Mouse (Mus musculus) A20 (cell line): ENCODE results near the gene Sh2d1a.

Experiments used
- DNase-seq: peaks from one replicate; pipeline ENCODE4 v3.0.0-alpha.2; 2011; ENCODE audit warnings: low read depth, low spot score

Gene Sh2d1a

DNA sequence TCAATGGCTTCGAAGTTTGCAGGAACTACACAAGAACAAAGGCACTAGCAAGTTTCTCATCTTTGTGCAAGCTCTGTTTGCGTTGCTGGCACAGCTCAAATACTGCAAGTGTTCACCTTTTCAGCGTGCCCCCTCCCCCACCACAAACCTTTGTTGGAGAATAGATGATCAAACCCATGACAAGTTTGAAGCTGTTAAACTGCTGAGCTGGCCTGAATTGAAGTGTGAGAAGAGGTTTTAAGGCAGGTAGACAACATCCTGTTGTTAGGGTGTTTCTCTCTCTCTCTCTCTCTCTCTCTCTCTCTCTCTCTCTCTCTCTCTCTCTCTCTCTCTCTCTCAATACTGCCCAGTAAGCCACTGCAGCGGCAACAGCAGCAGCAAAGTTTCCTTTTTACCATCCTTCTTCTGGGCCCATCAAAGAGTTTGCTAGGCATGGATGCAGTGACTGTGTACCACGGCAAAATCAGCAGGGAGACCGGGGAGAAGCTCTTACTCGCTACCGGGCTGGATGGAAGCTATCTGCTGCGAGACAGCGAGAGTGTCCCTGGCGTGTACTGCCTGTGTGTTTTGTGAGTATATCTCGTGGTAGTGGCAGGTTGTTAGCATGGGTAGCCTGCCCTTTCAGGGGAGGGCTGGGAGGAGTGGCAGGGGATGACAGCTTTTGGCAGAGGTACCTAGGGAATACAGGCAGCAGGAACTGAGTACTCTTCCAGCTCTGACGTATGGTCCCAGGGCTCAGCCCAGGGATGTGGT, at the start of gene Sh2d1a:
Sh2d1a (plus strand) TSS at position 163 of the 753 bp plus-strand sequence.
- no peak for DNase-seq

DNA sequence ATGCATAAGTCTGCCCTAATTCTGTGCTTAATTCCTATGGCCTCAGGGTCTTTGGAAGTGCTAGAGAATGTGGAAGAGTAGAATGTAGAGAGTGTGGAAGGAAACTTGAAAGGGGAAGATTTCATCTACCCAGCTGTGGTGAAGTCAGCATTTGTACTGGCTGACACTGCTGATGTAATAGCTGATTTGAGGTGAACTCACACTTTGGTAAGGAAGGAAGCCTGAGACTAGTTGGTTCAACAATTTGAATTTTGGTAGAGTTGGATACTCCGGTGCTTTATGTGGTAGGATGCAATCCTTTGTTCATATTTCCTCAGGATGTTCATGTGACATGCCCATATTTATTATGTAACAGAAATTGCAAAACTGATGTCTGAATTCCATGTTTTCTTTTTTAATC, 49.3 kb upstream of the Sh2d1a start:
- no peak for DNase-seq

DNA sequence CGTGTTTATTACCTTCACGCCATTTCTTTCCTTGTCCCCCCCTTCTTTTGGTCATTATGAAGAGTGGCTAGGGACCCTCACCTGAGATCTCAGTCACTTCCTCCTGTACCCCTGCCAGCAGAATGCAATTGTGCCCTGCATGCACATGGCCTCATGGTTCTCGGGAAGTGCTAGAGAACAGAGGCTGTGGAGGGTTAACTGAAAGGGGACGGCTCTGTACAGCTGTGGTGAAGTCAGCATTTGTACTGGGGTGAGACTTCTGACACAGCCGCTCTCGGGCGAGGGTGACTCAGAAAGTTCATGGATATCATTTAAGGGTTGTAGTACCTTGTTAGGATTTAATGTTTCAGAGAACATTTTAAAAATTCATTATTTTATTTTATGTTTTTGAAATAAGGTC, 47.7 kb upstream of the Sh2d1a start:
- no peak for DNase-seq

DNA sequence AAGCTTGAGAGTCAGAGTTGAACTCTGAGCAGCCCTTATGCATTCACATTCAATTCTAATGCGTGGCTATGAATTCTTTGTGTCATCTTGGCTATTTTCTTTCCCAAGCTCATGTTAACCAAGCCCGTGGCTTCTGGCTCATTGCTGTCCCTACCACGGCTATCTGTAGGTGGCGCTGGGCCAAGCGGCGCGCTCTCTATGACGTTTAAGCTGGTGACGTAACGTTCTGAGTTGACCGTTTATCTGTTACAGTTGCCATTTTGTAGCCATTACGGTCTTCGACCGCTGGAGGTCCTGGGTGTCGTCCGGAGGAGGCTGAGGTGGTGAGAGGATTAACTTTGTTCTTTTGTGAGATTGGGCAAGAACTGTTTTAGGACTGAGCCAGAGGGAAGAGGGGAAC, 12.8 kb upstream of the Sh2d1a start, which contains the start of gene Tex13c2:
Tex13c2 (plus strand) TSS at position 246 of the 400 bp plus-strand sequence.
- no peak for DNase-seq

DNA sequence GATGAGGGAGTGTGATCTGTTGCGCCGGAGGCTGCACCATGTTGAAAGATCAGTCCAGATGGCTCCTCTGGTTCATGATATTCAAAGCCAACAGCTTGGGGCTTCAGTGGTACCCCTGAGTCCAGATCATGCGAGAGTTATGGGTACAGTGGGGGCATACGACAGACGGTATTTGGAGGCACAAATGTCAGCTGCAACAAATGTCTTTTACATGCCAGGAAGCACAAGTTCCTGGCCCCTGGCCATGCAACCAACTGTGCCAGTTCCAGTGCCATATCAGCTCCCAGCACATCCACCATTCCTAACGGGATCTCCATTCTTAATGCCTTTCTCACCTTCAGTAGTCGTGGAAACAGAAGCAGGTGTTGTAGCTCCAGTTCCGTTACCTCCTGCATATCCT, 11.9 kb upstream of the Sh2d1a start:
- no peak for DNase-seq

DNA sequence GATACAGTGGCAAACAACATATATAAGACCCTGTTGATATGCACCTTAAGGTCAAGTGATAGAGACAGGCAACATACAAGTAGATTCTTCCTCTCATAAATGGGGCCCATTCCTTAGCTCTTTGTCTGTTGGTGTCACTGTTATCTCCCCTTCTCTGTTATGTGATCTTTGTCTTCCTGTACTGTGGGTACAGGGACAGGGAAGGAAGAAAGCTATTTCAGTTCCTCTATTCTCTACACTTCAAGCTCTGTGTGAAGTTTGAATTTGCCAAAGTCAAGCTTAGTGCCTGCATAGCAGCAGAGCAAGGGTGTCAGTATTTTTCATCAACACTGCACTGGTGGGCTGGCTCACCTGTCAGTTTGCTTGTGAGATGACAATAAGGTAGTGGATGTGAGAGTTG, 1.7 kb upstream of the Sh2d1a start:
- DNase-seq, result peak; percentile 14

DNA sequence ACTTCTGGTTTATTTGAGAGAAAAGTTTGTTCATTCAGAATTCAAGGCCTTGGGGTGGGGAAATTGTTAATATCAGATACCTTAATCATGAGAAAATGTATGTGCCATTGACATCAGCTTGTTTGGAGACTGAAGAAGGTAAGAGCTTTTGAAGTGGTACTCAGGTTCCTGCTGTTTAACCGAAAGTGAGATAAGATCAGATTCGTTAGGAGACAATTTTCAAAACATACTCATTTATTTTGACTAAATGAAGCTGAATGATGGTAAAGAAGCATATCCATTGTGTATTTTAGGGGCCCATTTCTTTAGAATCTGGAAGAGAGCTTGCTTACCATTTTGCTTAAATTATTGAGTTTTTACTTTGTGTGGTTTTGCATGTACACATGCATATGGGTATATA, 8.9 kb downstream of the Sh2d1a start:
- DNase-seq, result no peak

DNA sequence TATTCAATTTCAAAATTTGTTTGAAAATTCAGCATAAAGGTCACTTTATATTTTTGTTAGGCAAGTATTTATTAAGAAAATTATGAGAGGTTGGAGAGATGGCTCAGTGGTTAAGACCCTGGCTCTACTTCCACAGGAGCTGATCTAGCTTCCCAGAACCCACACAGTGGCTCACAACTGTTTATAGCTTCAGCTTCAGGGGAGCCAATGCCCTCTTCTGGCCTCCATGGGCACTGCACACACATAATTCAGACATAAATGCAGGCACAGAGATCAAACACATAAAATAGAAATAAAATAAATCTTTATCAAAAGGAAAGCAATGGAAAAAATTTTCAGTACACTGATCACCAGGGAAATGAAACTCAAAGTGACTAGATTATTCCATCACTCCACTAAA, 10.3 kb downstream of the Sh2d1a start:
- DNase-seq, result peak; percentile 34

DNA sequence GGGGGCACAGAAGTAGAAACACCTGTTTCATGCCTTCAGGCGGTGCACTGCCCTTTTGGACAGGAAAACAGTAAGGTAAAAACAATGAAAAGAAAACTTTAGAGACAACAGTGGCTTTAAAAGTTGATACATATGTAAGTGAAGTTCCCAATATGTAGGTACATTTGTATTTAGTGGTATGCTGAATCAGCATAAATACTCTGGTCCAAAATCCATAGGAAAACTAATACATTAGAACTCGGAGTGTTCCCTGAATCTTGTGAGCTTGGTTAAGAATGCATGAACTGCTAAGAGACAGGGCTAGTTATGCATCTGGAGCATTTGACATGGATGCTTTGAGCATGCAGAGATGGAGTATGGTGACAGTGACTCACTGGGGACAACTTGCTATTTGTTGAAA, 20.6 kb downstream of the Sh2d1a start:
- DNase-seq, result no peak

DNA sequence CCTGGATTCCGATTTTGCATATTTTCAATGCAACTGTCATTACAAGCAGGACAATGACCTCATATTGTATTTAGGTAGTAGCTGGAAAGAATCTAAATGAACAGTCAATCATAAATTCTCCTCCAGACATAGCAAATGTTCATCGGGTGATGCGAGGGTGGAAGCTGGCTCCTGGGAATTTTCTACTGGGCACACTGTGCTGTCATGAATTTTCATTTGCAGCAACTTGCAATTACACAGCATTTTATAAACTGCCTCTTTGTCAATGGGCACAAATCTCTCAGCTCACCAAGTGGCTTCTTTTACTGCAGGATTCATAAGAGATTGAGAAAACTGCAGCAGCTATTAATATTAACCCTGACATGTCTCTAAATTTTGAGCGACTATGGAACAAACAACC, 28.4 kb downstream of the Sh2d1a start:
- no peak for DNase-seq

DNA sequence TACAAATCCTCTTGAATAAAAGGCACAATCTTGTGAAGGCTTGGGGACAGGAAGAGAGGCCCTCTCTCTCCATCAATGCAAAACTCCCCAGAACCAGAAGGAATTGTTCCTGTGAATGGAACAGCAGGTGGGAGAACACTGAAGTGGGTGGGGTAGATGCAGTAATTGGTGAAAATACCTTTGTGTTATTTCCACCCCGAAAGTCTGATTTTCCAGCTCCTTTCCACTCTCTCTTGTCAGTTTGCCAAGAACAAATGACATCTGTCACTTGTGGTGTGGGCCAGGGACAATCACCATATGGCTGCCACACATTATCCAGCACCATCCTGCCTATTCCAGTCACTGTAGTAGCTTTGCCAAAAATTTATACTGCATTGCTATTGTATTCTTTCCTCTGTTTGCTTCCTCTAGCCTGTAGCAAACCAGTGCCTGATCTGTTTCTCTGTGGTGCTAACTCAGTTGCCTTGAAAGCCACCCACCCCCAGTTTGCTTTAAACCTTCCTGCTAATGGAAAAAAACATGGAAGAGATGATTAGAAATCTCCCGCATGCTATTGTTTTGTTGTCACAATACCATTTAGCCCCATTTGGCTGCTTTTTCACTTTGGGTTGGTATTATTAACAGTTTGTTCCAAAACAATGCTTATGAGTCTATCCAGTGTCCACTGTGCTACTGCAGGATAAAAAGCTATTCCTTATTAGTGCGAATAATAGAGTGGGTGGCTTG, 37.9 kb downstream of the Sh2d1a start:
- no peak for DNase-seq

DNA sequence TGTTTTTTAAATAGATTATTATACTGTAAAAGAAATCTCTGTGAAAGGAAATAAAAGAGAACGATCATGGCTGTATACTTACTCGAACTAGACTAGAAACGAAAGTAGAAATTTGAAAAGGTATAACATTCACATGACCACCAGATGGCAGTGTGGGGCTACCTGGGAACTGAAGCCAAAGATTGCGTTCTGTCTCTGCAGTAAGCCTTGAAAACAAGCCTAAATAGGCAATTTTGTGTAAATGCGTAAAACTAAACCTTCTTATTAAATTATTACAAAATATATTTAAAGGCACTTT, 38.5 kb downstream of the Sh2d1a start:
- DNase-seq, result peak; percentile 73

DNA sequence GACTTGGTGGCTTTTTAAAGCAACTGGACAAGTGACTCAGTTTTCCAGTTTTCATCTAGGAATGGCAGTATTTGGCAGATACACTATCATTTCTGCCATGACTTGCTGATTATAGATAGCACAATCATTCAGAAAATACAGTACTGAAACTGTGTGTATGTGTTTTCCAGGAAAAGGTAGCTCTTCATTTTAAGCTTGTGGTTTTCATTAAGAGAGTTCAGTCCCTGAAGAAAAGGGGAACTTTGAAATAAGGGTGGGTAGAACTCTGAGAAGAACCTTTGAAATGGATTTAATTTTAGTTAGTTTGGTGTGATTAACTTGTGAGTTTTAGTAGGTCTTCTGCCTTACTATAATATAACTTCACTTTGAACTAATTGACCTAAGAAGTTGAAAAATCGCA, 42.8 kb downstream of the Sh2d1a start:
- DNase-seq, result no peak

DNA sequence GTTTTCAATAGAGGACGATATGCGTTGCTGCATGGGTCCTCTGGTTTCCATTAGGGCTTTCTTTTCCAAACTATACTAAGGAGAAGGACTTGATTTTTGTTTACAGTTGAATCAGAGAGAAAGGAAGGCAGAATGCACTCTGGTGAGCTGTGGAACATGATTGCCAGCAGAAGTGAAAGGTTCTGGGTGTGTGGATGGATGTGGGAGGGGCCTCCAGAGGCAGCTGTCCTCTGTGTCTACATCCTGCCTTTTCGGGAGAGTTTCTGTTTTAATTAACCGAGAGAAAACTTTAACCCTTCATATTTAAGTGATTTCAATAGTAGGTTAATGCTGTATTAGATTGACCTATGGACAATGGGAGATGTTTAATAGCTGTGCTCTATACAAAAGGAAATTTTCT, 46.3 kb downstream of the Sh2d1a start:
- DNase-seq, result no peak

DNA sequence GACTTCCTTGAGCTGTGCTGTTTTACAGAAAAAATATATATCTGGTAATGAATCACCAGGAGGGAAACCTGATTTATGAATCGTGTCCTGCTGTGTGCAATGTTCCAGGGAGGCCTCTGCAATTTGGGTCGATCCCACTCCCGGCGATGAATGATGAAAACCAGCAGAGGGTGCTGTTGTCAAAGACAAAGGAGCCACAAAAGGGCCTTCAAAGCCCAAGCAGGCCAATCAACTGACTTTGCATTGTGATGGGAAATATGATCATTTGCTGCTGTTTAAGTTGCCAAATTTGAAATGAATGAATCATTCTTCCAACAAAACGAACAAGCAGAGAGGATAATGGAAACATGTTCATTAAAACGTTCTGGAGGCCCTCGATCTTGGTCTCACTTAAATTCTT, 55.0 kb downstream of the Sh2d1a start:
- peak; percentile 41 for DNase-seq

DNA sequence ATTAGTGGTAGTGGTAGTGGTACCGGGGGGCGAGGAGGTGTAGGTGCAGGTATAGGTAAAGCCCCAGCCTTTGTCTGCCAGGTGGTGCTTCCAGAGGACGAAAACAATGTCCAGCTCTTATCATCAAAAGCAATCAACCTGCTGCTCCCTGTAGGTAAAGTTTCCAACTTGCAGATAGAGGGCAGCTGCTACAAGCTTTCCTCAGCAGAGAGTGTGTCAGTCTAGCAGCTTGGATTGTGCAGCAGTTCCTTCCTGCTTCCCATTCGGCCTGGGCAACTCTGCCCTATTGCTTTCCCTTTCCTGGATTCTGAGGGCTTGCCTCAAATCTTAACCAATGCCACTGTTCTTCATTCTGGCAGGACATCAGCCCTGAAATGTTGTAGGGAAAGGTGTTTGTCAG, 56.4 kb downstream of the Sh2d1a start:
- no peak for DNase-seq
